Mouse (Mus musculus) cerebellum, adult 9-10 months (tissue): ENCODE measurements around the gene Piga.

Experiments used
- DNase-seq: peaks from one replicate; pipeline ENCODE4 v3.0.0; 2022

The Piga gene

GRCm38 (mm10) chrX:164436709-164437108, 17.1 kb downstream of the Piga start, which contains the start of gene Asb11:
TSS of gene Asb11 (plus strand) at chrX:164436994.
- no peak for DNase-seq

GRCm38 (mm10) chrX:164439462-164439861, 19.9 kb downstream of the Piga start:
- no peak for DNase-seq

- no peak for DNase-seq
Measured at GRCm38 (mm10) chrX:164440140-164440539, 20.6 kb downstream of the Piga start.

- DNase-seq, result no peak
Measured at GRCm38 (mm10) chrX:164440703-164441102, 21.1 kb downstream of the Piga start.

- DNase-seq, result no peak
Measured at GRCm38 (mm10) chrX:164441306-164441705, 21.7 kb downstream of the Piga start.

- no peak for DNase-seq
Measured at GRCm38 (mm10) chrX:164445601-164446000, 26.0 kb downstream of the Piga start.

- no peak for DNase-seq
Measured at GRCm38 (mm10) chrX:164446106-164446551, 26.5 kb downstream of the Piga start.

GRCm38 (mm10) chrX:164446835-164447681, 27.5 kb downstream of the Piga start:
- DNase-seq, result no peak

- no peak for DNase-seq
Measured at GRCm38 (mm10) chrX:164447682-164448071, 28.1 kb downstream of the Piga start.

GRCm38 (mm10) chrX:164449201-164449600, 29.6 kb downstream of the Piga start:
- peak; percentile 54 for DNase-seq

GRCm38 (mm10) chrX:164459205-164459878, 39.8 kb downstream of the Piga start:
- DNase-seq, result no peak
